Mouse (Mus musculus) C2C12 (cell line): Measurements from ENCODE around the gene Rnf227.

ENCODE experiments used
- CEBPB ChIP-seq: IDR thresholded peaks from one replicate; pipeline ENCODE4 v1.6.1; 2011; ENCODE audit warnings: low read depth, mild to moderate bottlenecking, control low read depth, moderate library complexity
- CTCF ChIP-seq: IDR thresholded peaks from one replicate; pipeline ENCODE4 v1.5.1; 2011; ENCODE audit not compliant: control insufficient read depth, insufficient read depth, insufficient read length
- FOSL1 ChIP-seq: IDR thresholded peaks from one replicate; pipeline ENCODE4 v1.8.0; 2011; ENCODE audit warnings: mild to moderate bottlenecking, low read length; ENCODE audit not compliant: poor library complexity, insufficient read depth, severe bottlenecking
- MAX ChIP-seq: IDR thresholded peaks from one replicate; pipeline ENCODE4 v1.6.1; 2011; ENCODE audit warnings: mild to moderate bottlenecking, control low read depth
- MYOD1 ChIP-seq: IDR thresholded peaks from one replicate; pipeline ENCODE4 v1.6.1; 2011; ENCODE audit warnings: low read depth; ENCODE audit not compliant: control insufficient read depth, insufficient read length
- MYOG ChIP-seq: IDR thresholded peaks from one replicate; pipeline ENCODE4 v1.6.1; 2011; ENCODE audit not compliant: control insufficient read depth, insufficient read length; ENCODE audit errors: extremely low read depth
- USF1 ChIP-seq: IDR thresholded peaks from one replicate; pipeline ENCODE4 v1.6.1; 2011; ENCODE audit warnings: low read depth, mild to moderate bottlenecking, control low read depth, moderate library complexity

DNA sequence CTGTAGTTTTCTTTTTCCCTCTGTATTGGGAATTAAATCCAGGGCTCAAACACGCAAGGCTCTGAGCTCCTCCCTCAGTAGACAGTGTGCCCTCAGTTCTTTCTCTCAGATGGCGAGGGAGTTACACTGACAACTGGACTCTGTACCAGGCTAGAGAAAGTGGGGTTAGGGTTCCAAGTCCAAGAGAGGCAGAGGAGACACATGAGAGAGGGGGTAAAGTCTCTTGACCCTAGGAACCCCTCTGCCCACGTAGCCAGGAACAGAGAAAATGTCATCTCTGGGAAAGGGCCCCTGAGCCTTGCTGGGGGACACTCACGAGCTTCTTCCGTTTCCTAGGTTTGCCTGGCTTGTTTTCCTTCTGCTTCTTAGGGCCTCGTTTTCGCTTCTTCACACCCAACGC, 24.1 kb downstream of the Rnf227 start:
- TF ChIP-seq CTCF (no peak), MAX (no peak), MYOG (no peak), USF1 (no peak), CEBPB (no peak), FOSL1 (no peak), MYOD1 (no peak)
